Mouse (Mus musculus) adrenal gland, adult 8-10 months (tissue): Measurements from ENCODE around the gene Bpifb9a. TPM values are rescaled to one million over a fixed set of nuclear protein-coding genes. Genes with fewer than 3 reads are reported as not detected.
"Not testable (repeated sequence)": the region's sequence is repeated elsewhere in the genome, so short reads cannot be mapped to it uniquely, and the experiment has no call there.

Experiments
- DNase-seq: peaks from one replicate; pipeline ENCODE4 v3.0.0; 2022
- total RNA-seq, 4 experiments: library from RNA; stranded (reverse); gene quantifications; 2 replicates each; pipeline ENCODE4 v1.2.4; 2022

Gene Bpifb9a
- under 1 TPM in 1 of 4 experiments, not detected in 3; 0.87 TPM for total RNA-seq

- not testable (repeated sequence) for DNase-seq
Measured at GRCm38 (mm10) chr2:154257554-154257953, at the start of gene Bpifb9a. Gene Bpifb9a (plus strand): TSS chr2:154257854.

- no peak for DNase-seq
Measured at GRCm38 (mm10) chr2:154209112-154209511, 48.5 kb upstream of the Bpifb9a start.

GRCm38 (mm10) chr2:154211121-154211520, 46.5 kb upstream of the Bpifb9a start:
- no peak for DNase-seq

GRCm38 (mm10) chr2:154211881-154212280, 45.8 kb upstream of the Bpifb9a start:
- DNase-seq, result no peak

- peak; percentile 59 for DNase-seq
Measured at GRCm38 (mm10) chr2:154215191-154215590, 42.5 kb upstream of the Bpifb9a start.

- no peak for DNase-seq
Measured at GRCm38 (mm10) chr2:154219950-154220349, 37.7 kb upstream of the Bpifb9a start.

- DNase-seq, result no peak
Measured at GRCm38 (mm10) chr2:154223265-154223916, 34.3 kb upstream of the Bpifb9a start, which contains the start of gene Bpifb5. Gene Bpifb5 (plus strand): TSS chr2:154223742.

- DNase-seq, result no peak
Measured at GRCm38 (mm10) chr2:154223917-154224273, 33.8 kb upstream of the Bpifb9a start.

GRCm38 (mm10) chr2:154226991-154227390, 30.7 kb upstream of the Bpifb9a start:
- no peak for DNase-seq

GRCm38 (mm10) chr2:154227830-154228229, 29.8 kb upstream of the Bpifb9a start:
- no peak for DNase-seq

- DNase-seq, result no peak
Measured at GRCm38 (mm10) chr2:154233426-154233825, 24.2 kb upstream of the Bpifb9a start.

GRCm38 (mm10) chr2:154240771-154241170, 16.9 kb upstream of the Bpifb9a start:
- DNase-seq, result no peak

GRCm38 (mm10) chr2:154242726-154243125, 14.9 kb upstream of the Bpifb9a start:
- DNase-seq, result not testable (repeated sequence)

GRCm38 (mm10) chr2:154243356-154244036, 14.2 kb upstream of the Bpifb9a start:
- DNase-seq, result no peak

GRCm38 (mm10) chr2:154245322-154245721, 12.3 kb upstream of the Bpifb9a start:
- no peak for DNase-seq

- DNase-seq, result not testable (repeated sequence)
Measured at GRCm38 (mm10) chr2:154255254-154255653, 2.4 kb upstream of the Bpifb9a start.

GRCm38 (mm10) chr2:154255770-154256169, 1.9 kb upstream of the Bpifb9a start:
- DNase-seq, result no peak

GRCm38 (mm10) chr2:154264397-154264796, 6.7 kb downstream of the Bpifb9a start:
- not testable (repeated sequence) for DNase-seq

GRCm38 (mm10) chr2:154291866-154292265, 34.2 kb downstream of the Bpifb9a start:
- DNase-seq, result peak; percentile 56

- DNase-seq, result no peak
Measured at GRCm38 (mm10) chr2:154292833-154293232, 35.2 kb downstream of the Bpifb9a start.

GRCm38 (mm10) chr2:154294746-154295145, 37.1 kb downstream of the Bpifb9a start:
- DNase-seq, result not testable (repeated sequence)

- DNase-seq, result peak; percentile 32
Measured at GRCm38 (mm10) chr2:154300496-154300895, 42.8 kb downstream of the Bpifb9a start.

GRCm38 (mm10) chr2:154301763-154302162, 44.1 kb downstream of the Bpifb9a start:
- DNase-seq, result no peak

GRCm38 (mm10) chr2:154304604-154305003, 47.0 kb downstream of the Bpifb9a start:
- DNase-seq, result not testable (repeated sequence)
